Mouse (Mus musculus) stomach, embryonic 16.5 days (tissue): Measurements from ENCODE around the gene Epha5. TPM values are rescaled to one million over a fixed set of nuclear protein-coding genes. Genes with fewer than 3 reads are reported as not detected.

ENCODE experiments used
- ATAC-seq: fragments of 200-750 bp; cut with Nextera tagmentation; 2 replicates; pipeline ENCODE4 v1.8.0; 2017; ENCODE audit warnings: moderate number of reproducible peaks, moderate TSS enrichment; ENCODE audit not compliant: insufficient read depth, low FRiP score
- H3K27ac ChIP-seq: fragments of 300-500 bp; sonication (generic); 2 replicates; pipeline ENCODE4 v1.5.1; 2014; ENCODE audit warnings: low read length
- H3K27me3 ChIP-seq: fragments of 300-500 bp; sonication (generic); 2 replicates; pipeline ENCODE4 v1.6.1; 2014; ENCODE audit warnings: low read length, control low read depth, mixed read lengths; ENCODE audit not compliant: control insufficient read depth, insufficient read depth
- H3K36me3 ChIP-seq: fragments of 300-500 bp; sonication (generic); 2 replicates; pipeline ENCODE4 v1.6.1; 2014; ENCODE audit warnings: low read length; ENCODE audit not compliant: control insufficient read depth, insufficient read depth
- H3K4me1 ChIP-seq: fragments of 300-500 bp; sonication (generic); 2 replicates; pipeline ENCODE4 v1.6.1; 2014; ENCODE audit warnings: low read length, control low read depth, mixed read lengths; ENCODE audit not compliant: control insufficient read depth, insufficient read depth
- H3K4me2 ChIP-seq: fragments of 300-500 bp; sonication (generic); 2 replicates; pipeline ENCODE4 v1.6.1; 2014; ENCODE audit warnings: low read depth, low read length, mixed read lengths
- H3K4me3 ChIP-seq: fragments of 300-500 bp; sonication (generic); replicated peaks from 2 replicates; pipeline ENCODE4 v1.5.1; 2014; ENCODE audit warnings: mild to moderate bottlenecking, low read length
- H3K9ac ChIP-seq: fragments of 300-500 bp; sonication (generic); 2 replicates; pipeline ENCODE4 v1.6.1; 2014; ENCODE audit warnings: low read length
- H3K9me3 ChIP-seq: fragments of 300-500 bp; sonication (generic); replicated peaks from 2 replicates; pipeline ENCODE4 v1.6.1; 2016; ENCODE audit warnings: low read length, control low read depth; ENCODE audit not compliant: control insufficient read depth
- WGBS: fragments of 180-500 bp; shearing (Covaris S2); extraction: QIAGEN DNeasy Blood & Tissue Kit; methylation state at CpG from one replicate; pipeline ENCODE4 v1.1.7; 2014; 5-methylcytosine and 5-hydroxymethylcytosine counted together
- polyA plus RNA-seq: library from polyadenylated mRNA; unstranded; fragments of >200 nt; fragmentation: Nextera tagmentation; extraction: Ambion mirVana; gene quantifications from 2 replicates; pipeline ENCODE4 v1.2.1, GENCODE M21; 2015

The Epha5 gene
- 3.3 and 3.6 TPM in 2 replicates for polyA plus RNA-seq

DNA sequence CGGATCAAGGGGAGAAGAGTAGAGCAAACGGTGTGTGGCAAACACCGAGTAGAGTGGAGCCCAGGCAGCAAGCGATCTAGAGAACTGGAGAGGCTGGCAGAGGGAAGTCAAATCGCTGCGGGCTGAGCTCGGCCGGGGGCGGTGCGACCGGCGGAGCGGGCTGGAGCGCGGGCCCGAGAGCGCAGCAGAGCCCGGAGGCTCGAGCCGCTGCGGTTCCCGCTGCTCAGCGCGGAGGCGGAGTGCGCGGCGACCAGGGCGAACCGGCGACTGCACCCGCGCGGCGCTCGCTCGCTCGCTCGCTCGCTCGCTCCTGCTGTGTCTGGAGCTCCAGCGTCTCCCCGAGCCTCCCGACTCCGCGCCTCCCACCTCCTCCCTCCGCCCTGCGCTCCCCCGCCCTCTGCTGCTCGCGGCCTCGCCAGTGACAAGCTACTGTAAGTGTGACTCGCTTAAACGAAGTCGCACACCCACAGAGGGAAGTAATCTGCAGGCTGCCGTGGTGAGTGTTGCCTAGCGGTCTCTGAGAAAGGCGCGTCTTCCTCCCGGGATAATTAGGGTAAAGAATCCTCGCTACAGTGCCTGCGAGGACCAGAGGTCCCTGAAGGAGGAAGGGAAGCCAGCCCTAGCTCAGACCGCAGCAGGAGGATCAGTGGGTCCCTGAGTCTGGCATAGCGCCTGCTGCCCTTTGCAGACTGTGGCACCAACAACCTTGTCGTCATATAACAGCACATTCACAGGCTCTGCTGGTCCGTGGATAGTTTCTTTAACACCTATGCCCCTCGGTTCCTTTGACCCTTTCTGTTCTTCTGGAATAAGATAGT is at the start of gene Epha5:
Gene Epha5, minus strand, starts transcription at position 321 of the 818 bp plus-strand sequence.
- Histone ChIP-seq H3K4me1 (peaks cover 6% of the 10 kb centered on the region; the same call in 1 of the 2 replicates), H3K4me2 (peak within 1 kb of the TSS; percentile 93), H3K27ac (no peak within 1 kb of the TSS), H3K9ac (peak within 1 kb of the TSS; percentile 67), H3K4me3 (peak within 1 kb of the TSS; percentile 60), H3K36me3 (no peaks in the 10 kb centered on the region), H3K27me3 (peaks cover 15% of the 10 kb centered on the region), H3K9me3 (no peaks in the 10 kb centered on the region)
- ATAC-seq: peak; percentile 93
- WGBS: under 1% methylated on average over 59 of the region's 67 CpGs

DNA sequence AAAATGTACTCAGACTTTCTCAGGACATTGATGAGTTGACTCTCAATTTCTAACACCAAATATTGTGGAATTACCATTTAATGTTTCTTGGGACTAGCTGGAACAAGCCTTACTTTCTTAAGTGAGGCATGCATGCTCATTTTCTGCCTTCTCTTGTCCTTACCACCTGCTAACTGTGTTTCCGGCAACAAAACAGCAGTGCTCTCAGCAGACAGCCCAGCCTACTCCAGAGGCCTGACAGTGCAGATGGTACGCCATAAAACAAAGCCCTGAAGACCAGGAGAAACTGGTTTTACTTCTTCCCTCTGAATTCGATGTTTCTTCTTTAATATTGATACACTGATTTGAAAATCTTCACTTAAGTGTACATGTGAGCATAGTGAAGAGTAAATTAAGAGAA is 39.0 kb upstream of the Epha5 start:
- no peaks in the 10 kb centered on the region for H3K27me3 ChIP-seq
- no peak overlapping the region for H3K4me3 ChIP-seq
- no peak overlapping the region for H3K9ac ChIP-seq
- no peaks in the 10 kb centered on the region for H3K4me1 ChIP-seq
- no peak overlapping the region for H3K27ac ChIP-seq
- no peak for ATAC-seq
- H3K9me3 ChIP-seq: no peaks in the 10 kb centered on the region
- no peaks in the 10 kb centered on the region for H3K36me3 ChIP-seq
- H3K4me2 ChIP-seq: no peak overlapping the region
- WGBS: 66% methylated on average over 3 of the region's 3 CpGs

DNA sequence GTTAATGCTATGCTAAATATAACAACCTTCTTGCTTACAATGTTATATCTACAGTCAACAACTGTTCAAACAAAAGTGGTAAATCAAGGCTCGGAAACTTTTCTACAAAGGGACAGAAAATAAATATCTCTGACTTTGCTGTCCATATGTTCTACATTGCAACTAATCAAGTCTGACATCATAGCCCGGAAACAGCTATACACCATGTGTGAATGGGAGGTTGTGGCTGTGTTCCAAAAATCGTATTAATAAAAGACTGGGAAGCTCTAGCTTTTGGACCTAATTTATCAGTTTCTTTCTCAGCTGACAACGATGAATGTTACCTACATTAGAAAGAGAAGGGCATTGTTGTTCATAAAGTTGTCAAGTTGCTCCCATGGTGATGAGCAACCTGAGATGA is 37.5 kb upstream of the Epha5 start:
- no peaks in the 10 kb centered on the region for H3K4me1 ChIP-seq

DNA sequence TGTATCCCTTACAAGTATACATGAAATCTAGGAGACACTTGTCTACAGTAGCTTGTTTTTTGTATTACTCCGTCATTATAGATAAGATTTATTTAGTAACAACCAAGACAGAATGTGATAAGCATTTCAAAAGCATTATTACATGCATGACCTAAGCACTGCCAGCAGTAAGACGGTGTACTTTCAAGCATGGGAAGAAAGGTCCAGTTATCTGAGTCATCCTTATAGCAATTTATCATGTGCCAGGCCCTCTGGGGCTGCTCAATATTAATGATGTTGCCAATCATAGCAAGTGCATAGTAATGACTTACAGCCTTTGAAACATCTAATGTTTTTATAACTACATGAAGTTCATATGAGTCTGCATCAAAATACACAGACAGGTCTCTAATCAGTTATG is 36.7 kb upstream of the Epha5 start:
- Histone ChIP-seq H3K4me3 (no peak overlapping the region), H3K4me2 (no peak overlapping the region), H3K27me3 (no peaks in the 10 kb centered on the region), H3K9ac (no peak overlapping the region), H3K27ac (no peak overlapping the region), H3K9me3 (no peaks in the 10 kb centered on the region), H3K4me1 (no peaks in the 10 kb centered on the region), H3K36me3 (no peaks in the 10 kb centered on the region)
- 71% methylated on average over 2 of the region's 2 CpGs for WGBS
- no peak for ATAC-seq

More for the DNA sequence above, 37.5 kb upstream of the Epha5 start:
- Histone ChIP-seq H3K36me3 (no peaks in the 10 kb centered on the region), H3K27ac (no peak overlapping the region), H3K27me3 (no peaks in the 10 kb centered on the region), H3K4me2 (no peak overlapping the region), H3K4me3 (no peak overlapping the region), H3K9me3 (no peaks in the 10 kb centered on the region), H3K9ac (no peak overlapping the region)
- ATAC-seq: no peak
- 60% methylated on average over 4 of the region's 4 CpGs for WGBS

DNA sequence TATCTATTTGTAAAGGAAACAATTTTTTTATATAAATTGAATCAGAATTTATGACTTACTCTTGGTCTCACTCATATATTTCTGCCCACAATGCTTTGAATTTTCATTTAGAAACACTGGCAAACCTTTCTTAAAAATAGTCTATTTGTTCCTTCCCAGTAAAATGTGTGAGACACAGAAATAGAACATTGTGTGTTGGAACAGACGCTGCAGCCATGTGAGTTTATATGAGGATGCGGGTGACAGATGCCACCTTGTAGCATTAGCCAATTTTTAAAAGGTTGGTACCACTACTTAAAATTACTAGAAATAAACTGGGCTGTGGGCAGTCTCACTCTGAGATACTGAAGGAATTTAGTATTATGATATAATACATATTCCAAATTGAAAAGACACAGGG is 23.1 kb upstream of the Epha5 start:
- Histone ChIP-seq H3K4me2 (no peak overlapping the region), H3K9ac (no peak overlapping the region)
- ATAC-seq: no peak

DNA sequence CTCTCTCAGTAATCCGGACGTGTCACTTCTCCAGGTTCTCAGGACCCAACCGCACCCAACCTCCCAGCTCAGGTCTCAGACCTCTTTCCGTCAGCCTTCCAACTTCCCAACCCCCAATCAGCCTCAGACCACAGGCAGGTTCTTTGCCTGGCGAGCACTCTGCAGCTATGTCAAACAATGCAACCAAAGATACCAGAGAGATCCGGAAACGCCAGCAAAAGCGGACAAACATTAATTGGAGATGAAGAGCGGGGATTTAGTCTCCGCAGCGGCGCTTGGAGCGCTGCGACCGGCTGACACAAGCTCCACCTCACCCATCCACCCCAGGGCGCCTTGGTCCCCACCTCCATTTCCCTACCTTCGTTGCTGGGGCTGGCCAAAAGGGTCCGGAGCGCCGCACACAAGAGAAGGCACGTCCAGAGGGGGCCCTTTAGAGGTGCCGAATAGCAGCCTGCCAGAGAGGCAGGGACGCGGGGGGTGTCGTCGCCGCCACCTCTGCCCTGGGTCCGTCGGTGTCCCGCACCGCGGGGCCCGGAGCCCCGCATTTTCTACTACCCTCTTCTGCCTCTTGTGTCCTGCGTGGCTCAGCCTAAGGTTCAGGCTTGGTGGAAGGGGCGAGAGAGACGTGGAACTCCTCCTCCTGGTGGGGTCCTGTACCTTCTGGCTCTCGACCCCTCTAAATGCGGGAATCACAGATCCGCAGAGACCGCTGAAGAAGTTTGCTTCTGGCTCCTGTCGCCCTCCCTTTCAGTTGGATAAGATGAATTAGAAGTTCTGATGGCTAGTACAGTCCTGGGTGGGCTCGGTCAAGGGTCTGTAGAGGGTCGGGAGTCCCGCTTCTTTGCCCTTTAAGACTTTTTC is 991 bp downstream of the Epha5 start:
- no peak for ATAC-seq
- Histone ChIP-seq H3K36me3 (no peaks in the 10 kb centered on the region), H3K27ac (no peak overlapping the region), H3K27me3 (peaks cover 15% of the 10 kb centered on the region), H3K9ac (peak overlapping the region; percentile 67), H3K4me1 (peaks cover 6% of the 10 kb centered on the region; the same call in 1 of the 2 replicates), H3K4me3 (peak overlapping the region; percentile 60), H3K9me3 (no peaks in the 10 kb centered on the region), H3K4me2 (peak overlapping the region; percentile 93)
- under 1% methylated on average over 45 of the region's 45 CpGs for WGBS

More for the DNA sequence above, 23.1 kb upstream of the Epha5 start:
- H3K4me1 ChIP-seq: no peaks in the 10 kb centered on the region
- no peaks in the 10 kb centered on the region for H3K9me3 ChIP-seq
- no peak overlapping the region for H3K4me3 ChIP-seq
- H3K36me3 ChIP-seq: no peaks in the 10 kb centered on the region
- 85% methylated on average over 2 of the region's 2 CpGs for WGBS
- no peak overlapping the region for H3K27ac ChIP-seq
- no peaks in the 10 kb centered on the region for H3K27me3 ChIP-seq

DNA sequence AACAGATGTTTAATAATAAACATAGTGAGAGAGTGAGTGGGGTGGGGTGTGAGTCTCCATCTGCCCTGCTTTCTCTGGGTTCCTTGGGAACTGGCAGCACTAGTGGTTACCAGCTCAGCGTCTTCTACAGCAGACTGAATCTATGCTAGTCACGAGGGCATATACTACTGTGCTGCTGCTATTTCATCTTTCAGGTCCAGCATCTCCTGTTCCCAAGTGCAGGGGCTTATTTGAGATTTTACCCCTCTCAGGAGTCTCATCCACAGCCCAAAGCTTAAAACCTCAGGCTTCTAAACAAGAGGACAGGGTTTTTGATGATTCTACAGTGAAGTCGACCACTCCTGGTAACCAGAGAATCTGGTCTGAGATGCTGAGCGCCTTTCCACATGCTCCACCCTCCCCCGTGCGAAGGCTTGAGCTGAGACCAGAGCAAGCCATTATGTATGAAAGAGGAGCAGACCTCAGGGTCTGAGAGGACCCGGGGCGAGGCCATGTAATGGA is 2.2 kb downstream of the Epha5 start:
- H3K9ac ChIP-seq: no peak overlapping the region
- no peaks in the 10 kb centered on the region for H3K36me3 ChIP-seq
- peaks cover 6% of the 10 kb centered on the region; the same call in 1 of the 2 replicates for H3K4me1 ChIP-seq
- no peak overlapping the region for H3K27ac ChIP-seq
- no peaks in the 10 kb centered on the region for H3K9me3 ChIP-seq
- peak overlapping the region; percentile 60 for H3K4me3 ChIP-seq
- peak overlapping the region; percentile 93 for H3K4me2 ChIP-seq
- no peak for ATAC-seq
- peaks cover 15% of the 10 kb centered on the region for H3K27me3 ChIP-seq
- WGBS: 11% methylated on average over 8 of the region's 8 CpGs

DNA sequence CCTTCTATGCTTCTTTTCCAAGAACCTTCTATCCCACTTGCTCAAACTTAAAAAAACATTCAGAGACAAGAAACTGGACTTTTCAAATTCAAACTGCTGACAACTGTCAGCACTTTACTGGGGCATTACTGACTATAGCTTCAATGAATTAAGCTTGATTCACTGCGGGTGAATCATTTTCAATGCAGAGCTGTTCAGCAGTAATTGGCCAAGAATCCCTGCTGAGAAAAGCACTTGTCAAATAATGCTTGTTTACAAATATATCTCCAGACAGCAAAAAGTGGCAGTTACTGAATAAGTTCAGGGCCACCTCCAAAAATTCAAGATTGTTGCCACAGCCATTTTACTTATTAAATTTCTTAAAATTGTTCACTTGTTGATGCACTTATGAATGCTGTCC is 4.2 kb downstream of the Epha5 start:
- ATAC-seq: no peak
- Histone ChIP-seq H3K9ac (no peak overlapping the region), H3K4me3 (no peak overlapping the region), H3K36me3 (no peaks in the 10 kb centered on the region), H3K4me1 (peaks cover 6% of the 10 kb centered on the region; the same call in 1 of the 2 replicates), H3K27me3 (peaks cover 15% of the 10 kb centered on the region), H3K27ac (no peak overlapping the region), H3K4me2 (no peak overlapping the region), H3K9me3 (no peaks in the 10 kb centered on the region)
- WGBS: 59% methylated on average over 1 of the region's 1 CpGs

DNA sequence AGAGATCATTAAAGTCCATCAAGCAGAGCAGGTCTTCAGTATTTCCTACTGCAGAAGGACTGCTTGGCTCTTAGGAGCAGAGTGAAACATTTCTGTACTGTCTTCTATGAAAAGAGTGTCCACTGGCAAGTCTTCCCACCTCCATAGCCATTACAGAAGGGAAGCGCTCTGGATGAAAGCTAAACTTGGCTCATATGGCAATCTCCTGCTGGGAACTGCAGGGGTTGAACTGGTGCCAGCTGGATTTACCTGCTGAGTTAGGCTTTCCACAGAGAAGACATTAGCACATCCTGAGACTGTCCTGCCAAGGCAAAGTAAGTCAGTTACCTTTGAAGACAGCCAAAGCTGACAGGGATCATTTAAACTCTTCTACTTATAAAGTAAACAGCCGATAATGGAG is 8.8 kb downstream of the Epha5 start:
- H3K4me3 ChIP-seq: no peak overlapping the region
- ATAC-seq: no peak
- no peak overlapping the region for H3K4me2 ChIP-seq
- no peaks in the 10 kb centered on the region for H3K9me3 ChIP-seq
- no peaks in the 10 kb centered on the region for H3K36me3 ChIP-seq
- no peak overlapping the region for H3K9ac ChIP-seq
- 62% methylated on average over 2 of the region's 2 CpGs for WGBS
- H3K27me3 ChIP-seq: no peaks in the 10 kb centered on the region; the same call in 1 of the 2 replicates
- H3K4me1 ChIP-seq: no peaks in the 10 kb centered on the region
- H3K27ac ChIP-seq: no peak overlapping the region
